Mouse (Mus musculus): Measurements from ENCODE around the gene Chek2. TPM values are rescaled to one million over a fixed set of nuclear protein-coding genes. Genes with fewer than 3 reads are reported as not detected.

The Chek2 gene
- total and polyA plus RNA-seq, 3 experiments, result 25.0 to 41.6 (median 27.6) TPM

DNA sequence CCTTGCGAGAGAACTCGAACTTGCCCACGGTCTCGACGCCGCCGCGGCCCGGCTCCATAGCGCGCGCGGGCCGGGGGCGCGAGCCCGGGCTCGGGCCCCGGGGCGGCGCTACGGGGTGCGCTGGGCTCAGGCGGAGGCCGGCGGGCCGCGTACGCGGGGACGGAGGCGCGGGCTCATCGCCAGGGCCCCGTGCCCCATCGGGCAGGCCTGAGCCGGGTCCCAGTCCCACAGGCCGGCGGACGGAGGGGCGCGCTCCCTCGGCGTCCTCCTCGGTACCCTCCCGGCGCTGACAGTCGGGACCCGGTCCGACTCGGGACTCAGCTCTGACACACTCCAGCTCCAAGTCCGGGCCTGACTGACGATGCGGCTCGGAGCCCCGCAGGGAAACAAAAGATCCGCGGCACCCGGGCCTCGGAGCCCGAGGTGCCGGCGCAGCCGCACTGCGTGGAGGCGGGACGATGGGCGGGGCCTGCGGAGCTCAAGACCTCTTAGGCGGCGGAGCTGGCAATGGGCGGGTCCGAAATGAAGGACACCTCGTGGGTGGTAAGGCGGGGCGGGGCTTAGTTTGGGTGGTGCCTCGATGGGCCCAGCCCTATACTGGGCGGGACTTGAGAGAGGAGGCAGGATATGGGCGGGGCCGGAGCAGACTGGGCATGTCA lies 30.0 kb upstream of the Chek2 start, which contains the start of gene Ulk1:
Gene Ulk1 (minus strand): TSS at position 431 of the 659 bp plus-strand sequence.
- Histone ChIP-seq H3K27ac (ENCODE audit: insufficient read depth, low read depth) (peak within 1 kb of the TSS; percentile 50; the same call in 1 of the 2 replicates), H3K4me3 (replicated peaks in 1 of 3; ENCODE audit: low read depth in 2 of 3, low read length in 2 of 3, poor library complexity in 1 of 3) (peak within 1 kb of the TSS; percentile 55 to 95 (median 79)), H3K9ac (ENCODE audit: insufficient read depth, low read depth) (peak within 1 kb of the TSS; percentile 88), H3K79me2 (replicated peaks; ENCODE audit: control insufficient read depth, extremely low read depth, insufficient read depth, poor library complexity, severe bottlenecking) (0 out of 2 replicates have a peak, but pooled peaks cover 4% of the 10 kb centered on the region), H3K9me3 (replicated peaks; ENCODE audit: low read length) (no peaks in the 10 kb centered on the region), H3K4me2 (ENCODE audit: insufficient read depth, low read depth, poor library complexity, severe bottlenecking) (peak within 1 kb of the TSS; percentile 92), H3K27me3 (replicated peaks) (no peaks in the 10 kb centered on the region), H3K36me3 (replicated peaks in 1 of 2; ENCODE audit: control insufficient read depth in 1 of 2, insufficient read depth in 1 of 2, low read length in 1 of 2) (peaks cover 0 to 15% of the 10 kb centered on the region in 2 experiments), H3K4me1 (ENCODE audit: control insufficient read depth in 1 of 2, insufficient read depth in 2 of 2) (peaks cover 22 to 38% of the 10 kb centered on the region in 2 experiments)
- DNase-seq (ENCODE audit: extremely low read depth), result peak; percentile 99
- TF ChIP-seq UBTF (IDR thresholded peaks at IDR 0.05; ENCODE audit: low read depth, low read length) (peak; percentile 93), USF1 (IDR thresholded peaks at IDR 0.05; ENCODE audit: low read depth, low read length) (no peak), ELF1 (IDR thresholded peaks at IDR 0.05; ENCODE audit: low read depth, low read length) (no peak; the same call in 1 of the 2 replicates), PAX5 (IDR thresholded peaks at IDR 0.05; ENCODE audit: low read length) (no peak), CHD1 (IDR thresholded peaks at IDR 0.05; ENCODE audit: low read depth, low read length) (no peak), HCFC1 (IDR thresholded peaks at IDR 0.05; ENCODE audit: low read depth, low read length) (peak; percentile 55), CTCF (conservative IDR thresholded peaks at IDR 0.05 in 1 of 2, IDR thresholded peaks at IDR 0.05 in 1 of 2; ENCODE audit: low read depth in 2 of 2, low read length in 2 of 2) (no peak), MAX (IDR thresholded peaks at IDR 0.05; ENCODE audit: low read length) (0 out of 2 replicates have a peak, but pooled peaks have one; percentile 24), MYC (IDR thresholded peaks at IDR 0.05; ENCODE audit: low read depth, low read length) (no peak), EP300 (IDR thresholded peaks at IDR 0.05; ENCODE audit: low read length) (no peak), SMC3 (IDR thresholded peaks at IDR 0.05; ENCODE audit: low read depth, low read length) (no peak), ZMIZ1 (IDR thresholded peaks at IDR 0.05; ENCODE audit: low read depth, low read length) (peak; percentile 94), SIN3A (IDR thresholded peaks at IDR 0.05; ENCODE audit: low read length) (peak; percentile 71), E2F4 (IDR thresholded peaks at IDR 0.05; ENCODE audit: insufficient replicate concordance, low read depth, low read length) (no peak), MAZ (IDR thresholded peaks at IDR 0.05; ENCODE audit: low read depth, low read length) (no peak), NRF1 (IDR thresholded peaks at IDR 0.05; ENCODE audit: low read depth, low read length) (peak; percentile 95), KAT2A (IDR thresholded peaks at IDR 0.05; ENCODE audit: insufficient replicate concordance, low read length) (0 out of 2 replicates have a peak, but pooled peaks have one; percentile 47), GABPA (IDR thresholded peaks at IDR 0.05; ENCODE audit: insufficient replicate concordance, low read depth, low read length) (no peak), NELFE (IDR thresholded peaks at IDR 0.05; ENCODE audit: low read depth, low read length) (peak; percentile 95), RAD21 (IDR thresholded peaks at IDR 0.05; ENCODE audit: low read depth, low read length) (no peak), MXI1 (IDR thresholded peaks at IDR 0.05; ENCODE audit: low read depth, low read length) (no peak), JUN (IDR thresholded peaks at IDR 0.05; ENCODE audit: insufficient read depth, low read depth, low read length) (no peak), IRF4 (IDR thresholded peaks at IDR 0.05; ENCODE audit: low read depth, low read length) (no peak), JUND (conservative IDR thresholded peaks at IDR 0.05; ENCODE audit: low read depth, low read length) (no peak), RCOR1 (conservative IDR thresholded peaks at IDR 0.05; ENCODE audit: low read depth, low read length) (no peak), USF2 (conservative IDR thresholded peaks at IDR 0.05; ENCODE audit: low read depth, low read length) (no peak), TCF12 (IDR thresholded peaks at IDR 0.05; ENCODE audit: low read depth, low read length) (peak; percentile 96), TBP (conservative IDR thresholded peaks at IDR 0.05; ENCODE audit: low read depth, low read length) (peak; percentile 85), POLR2AphosphoS2 (IDR thresholded peaks at IDR 0.05; ENCODE audit: low read depth, low read length) (peak; percentile 43; the same call in 1 of the 2 replicates), POLR2A (IDR thresholded peaks at IDR 0.05; ENCODE audit: low read depth, low read length) (peak; percentile 98)
- in situ Hi-C loops (cut with MboI; ENCODE audit: low pct_ligation_motif_present, low pct_unique_long_range_greater_than_20kb, low sequenced_read_pairs) (no loop called here), dilution Hi-C loops (cut with MboI; ENCODE audit: extremely low pct_ligation_motif_present, extremely low pct_unique_long_range_greater_than_20kb, low sequenced_read_pairs) (no loop called here)

All from CH12.LX (cell line).